Mouse (Mus musculus) embryo, embryonic 9.5 days (tissue): ENCODE measurements around the gene Ptprn2.

ENCODE experiments used
- DNase-seq: peaks from one replicate; pipeline ENCODE4 v3.0.0-alpha.2; 2017; ENCODE audit errors: extremely low spot score

Gene Ptprn2

GRCm38 (mm10) chr12:116485591-116486403 is at the start of gene Ptprn2:
Gene Ptprn2 (plus strand): TSS chr12:116485720.
- peak; percentile 88 for DNase-seq

- no peak for DNase-seq
These were observed 49.4 kb upstream of the Ptprn2 start for GRCm38 (mm10) chr12:116436125-116436524.

- DNase-seq = no peak
These were observed 46.9 kb upstream of the Ptprn2 start for GRCm38 (mm10) chr12:116438591-116438990.

- no peak for DNase-seq
These were observed 43.3 kb upstream of the Ptprn2 start for GRCm38 (mm10) chr12:116442184-116442583.

GRCm38 (mm10) chr12:116449536-116449935 is 36.0 kb upstream of the Ptprn2 start:
- no peak for DNase-seq

- no peak for DNase-seq
These were observed 25.0 kb upstream of the Ptprn2 start for GRCm38 (mm10) chr12:116460379-116461065.

- no peak for DNase-seq
These were observed 18.5 kb upstream of the Ptprn2 start for GRCm38 (mm10) chr12:116467030-116467429.

- DNase-seq = no peak
These were observed 17.2 kb upstream of the Ptprn2 start for GRCm38 (mm10) chr12:116468348-116468747.

- DNase-seq = no peak
These were observed 16.4 kb upstream of the Ptprn2 start for GRCm38 (mm10) chr12:116469096-116469495.

GRCm38 (mm10) chr12:116473264-116473663 is 12.3 kb upstream of the Ptprn2 start:
- DNase-seq = no peak

- DNase-seq = no peak
These were observed 11.8 kb upstream of the Ptprn2 start for GRCm38 (mm10) chr12:116473761-116474160.

GRCm38 (mm10) chr12:116474676-116475075 is 10.8 kb upstream of the Ptprn2 start:
- no peak for DNase-seq

- DNase-seq = no peak
These were observed 6.7 kb upstream of the Ptprn2 start for GRCm38 (mm10) chr12:116478771-116479170.

GRCm38 (mm10) chr12:116481921-116482320 is 3.6 kb upstream of the Ptprn2 start:
- no peak for DNase-seq

GRCm38 (mm10) chr12:116483581-116483980 is 1.9 kb upstream of the Ptprn2 start:
- no peak for DNase-seq

- no peak for DNase-seq
These were observed 529 bp upstream of the Ptprn2 start for GRCm38 (mm10) chr12:116484991-116485390.

- DNase-seq = peak; percentile 16
These were observed 847 bp downstream of the Ptprn2 start for GRCm38 (mm10) chr12:116486404-116486730.

GRCm38 (mm10) chr12:116488836-116489235 is 3.3 kb downstream of the Ptprn2 start:
- DNase-seq = no peak

GRCm38 (mm10) chr12:116490575-116491356 is 5.2 kb downstream of the Ptprn2 start:
- no peak for DNase-seq

- DNase-seq = no peak
These were observed 13.1 kb downstream of the Ptprn2 start for GRCm38 (mm10) chr12:116498666-116499065.

GRCm38 (mm10) chr12:116500652-116501051 is 15.1 kb downstream of the Ptprn2 start:
- DNase-seq = no peak

- no peak for DNase-seq
These were observed 27.0 kb downstream of the Ptprn2 start for GRCm38 (mm10) chr12:116512482-116512881.
